Mouse (Mus musculus) stomach, postnatal 0 days (tissue): ENCODE measurements around the gene Wdr74.

Source experiments
- CTCF ChIP-seq: IDR thresholded peaks from 2 replicates; pipeline ENCODE4 v1.5.1; 2016; ENCODE audit warnings: antibody characterized with exemption, low read depth, mild to moderate bottlenecking, moderate library complexity
- EP300 ChIP-seq: optimal IDR thresholded peaks from 2 replicates; pipeline ENCODE3; 2016; ENCODE audit warnings: antibody characterized with exemption

DNA sequence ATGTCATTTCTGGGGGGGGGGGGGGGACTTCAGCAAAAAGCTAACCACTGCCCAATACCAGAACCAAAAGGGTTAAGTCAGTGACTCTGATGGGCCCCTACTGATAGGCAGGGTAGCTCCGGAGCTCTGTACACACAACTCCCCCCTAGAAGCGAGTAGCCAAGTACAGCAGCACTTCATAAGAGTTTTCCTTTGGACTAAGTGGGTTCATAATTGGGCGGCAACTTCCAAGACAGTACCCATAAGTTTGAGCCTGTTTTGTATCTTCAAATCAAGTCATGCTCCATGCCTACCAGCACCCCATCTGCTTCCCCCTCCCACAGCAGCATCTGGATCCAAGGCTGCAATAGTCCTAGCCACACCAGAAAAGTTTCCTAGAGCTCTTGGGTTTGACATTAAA is 20.0 kb downstream of the Wdr74 start:
- TF ChIP-seq CTCF, result no peak
- TF ChIP-seq EP300, result no peak
